Mouse (Mus musculus) intestine, postnatal 0 days (tissue): ENCODE measurements at regions not wholly inside any gene's neighbourhood (a gene's known extent, or its start where the extent isn't known, plus 50 kb on each side); places are given as distances from the start of the nearest gene placed in this dataset.
"Not testable (repeated sequence)": the region's sequence is repeated elsewhere in the genome, so short reads cannot be mapped to it uniquely, and the experiment has no call there.

Experiments used
- ATAC-seq: fragments of 200-750 bp; cut with Nextera tagmentation; 2 replicates; pipeline ENCODE4 v1.8.0; 2017; ENCODE audit warnings: mild to moderate bottlenecking, moderate TSS enrichment, moderate library complexity
- H3K27ac ChIP-seq: fragments of 300-500 bp; sonication (generic); 2 replicates; pipeline ENCODE4 v1.5.1; 2014; ENCODE audit warnings: mild to moderate bottlenecking, low read depth, low read length, moderate library complexity
- H3K27me3 ChIP-seq: fragments of 300-500 bp; sonication (generic); replicated peaks from 2 replicates; pipeline ENCODE4 v1.6.1; 2014; ENCODE audit warnings: low read length, mixed read lengths; ENCODE audit not compliant: control insufficient read depth, insufficient read depth
- H3K36me3 ChIP-seq: fragments of 300-500 bp; sonication (generic); 2 replicates; pipeline ENCODE4 v1.6.1; 2014; ENCODE audit warnings: mild to moderate bottlenecking, moderate library complexity; ENCODE audit not compliant: control insufficient read depth, insufficient read depth
- H3K4me1 ChIP-seq: fragments of 300-500 bp; sonication (generic); replicated peaks from 2 replicates; pipeline ENCODE4 v1.6.1; 2014; ENCODE audit warnings: antibody characterized with exemption, low read length, mixed read lengths; ENCODE audit not compliant: control insufficient read depth, insufficient read depth
- H3K4me2 ChIP-seq: fragments of 300-500 bp; sonication (generic); replicated peaks from 2 replicates; pipeline ENCODE4 v1.6.1; 2014; ENCODE audit warnings: low read depth, mild to moderate bottlenecking, moderate library complexity
- H3K4me3 ChIP-seq: fragments of 300-500 bp; sonication (generic); 2 replicates; pipeline ENCODE4 v1.5.1; 2014; ENCODE audit warnings: low read depth, low read length
- H3K9ac ChIP-seq: fragments of 300-500 bp; sonication (generic); 2 replicates; pipeline ENCODE4 v1.6.1; 2014; ENCODE audit warnings: mild to moderate bottlenecking, low read depth, low read length
- H3K9me3 ChIP-seq: fragments of 300-500 bp; sonication (generic); 2 replicates; pipeline ENCODE4 v1.6.1; 2016; ENCODE audit warnings: mixed run types; ENCODE audit not compliant: control insufficient read depth
- CTCF ChIP-seq: sonication (generic); IDR thresholded peaks from 2 replicates; pipeline ENCODE4 v1.5.1; 2016; ENCODE audit warnings: low read depth, mild to moderate bottlenecking, control low read depth, antibody characterized with exemption, moderate library complexity
- WGBS: fragments of 180-500 bp; shearing (Covaris S2); extraction: QIAGEN DNeasy Blood & Tissue Kit; methylation state at CpG from one replicate; pipeline ENCODE4 v1.1.7; 2014; 5-methylcytosine and 5-hydroxymethylcytosine counted together

GRCm38 (mm10) chr15:3699234-3699814 is 116.0 kb upstream of the Ghr start:
- WGBS: 62% methylated on average over 4 of the region's 4 CpGs
- H3K9me3 ChIP-seq: no peaks in the 10 kb centered on the region
- no peaks in the 10 kb centered on the region for H3K4me1 ChIP-seq
- no peak overlapping the region for H3K9ac ChIP-seq
- H3K4me3 ChIP-seq: no peak overlapping the region
- H3K36me3 ChIP-seq: no peaks in the 10 kb centered on the region
- peak; percentile 50 for TF ChIP-seq CTCF
- ATAC-seq: no peak
- no peak overlapping the region for H3K4me2 ChIP-seq
- no peaks in the 10 kb centered on the region for H3K27me3 ChIP-seq
- H3K27ac ChIP-seq: no peak overlapping the region

GRCm38 (mm10) chr15:3685254-3685653 is 102.0 kb upstream of the Ghr start:
- Histone ChIP-seq H3K4me1 (no peaks in the 10 kb centered on the region), H3K36me3 (no peaks in the 10 kb centered on the region), H3K27ac (no peak overlapping the region), H3K27me3 (no peaks in the 10 kb centered on the region), H3K9me3 (no peaks in the 10 kb centered on the region), H3K9ac (no peak overlapping the region), H3K4me3 (no peak overlapping the region), H3K4me2 (no peak overlapping the region)
- ATAC-seq: no peak
- WGBS: 67% methylated on average over 1 of the region's 1 CpGs
- TF ChIP-seq CTCF: no peak

DNA sequence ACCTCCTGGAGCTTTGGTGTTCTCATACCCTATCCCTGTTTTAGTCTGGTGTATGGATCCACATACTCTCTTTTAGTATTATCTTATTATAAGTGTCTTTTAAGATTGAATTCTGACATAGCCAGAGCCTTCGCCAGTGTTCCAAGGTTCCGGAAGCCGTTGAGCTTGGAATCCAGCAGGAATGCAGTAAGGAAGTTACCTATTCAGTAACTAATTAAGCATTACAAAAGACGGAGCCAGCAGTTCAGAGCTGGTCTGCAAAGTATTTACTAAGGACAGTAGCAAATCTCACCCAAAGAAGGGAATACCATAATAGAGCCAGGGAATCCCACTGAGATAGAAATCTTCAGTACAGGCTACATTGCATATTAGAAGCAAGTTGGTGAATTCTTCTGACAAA is 93.7 kb upstream of the Ghr start:
- H3K4me1 ChIP-seq, H3K36me3 ChIP-seq, H3K4me3 ChIP-seq, H3K4me2 ChIP-seq, H3K27ac ChIP-seq, H3K9me3 ChIP-seq, H3K9ac ChIP-seq, H3K27me3 ChIP-seq, ATAC-seq: not testable (repeated sequence)
- WGBS: 40% methylated on average over 4 of the region's 4 CpGs

GRCm38 (mm10) chr15:3672586-3672985 is 89.3 kb upstream of the Ghr start:
- 87% methylated on average over 2 of the region's 2 CpGs for WGBS

DNA sequence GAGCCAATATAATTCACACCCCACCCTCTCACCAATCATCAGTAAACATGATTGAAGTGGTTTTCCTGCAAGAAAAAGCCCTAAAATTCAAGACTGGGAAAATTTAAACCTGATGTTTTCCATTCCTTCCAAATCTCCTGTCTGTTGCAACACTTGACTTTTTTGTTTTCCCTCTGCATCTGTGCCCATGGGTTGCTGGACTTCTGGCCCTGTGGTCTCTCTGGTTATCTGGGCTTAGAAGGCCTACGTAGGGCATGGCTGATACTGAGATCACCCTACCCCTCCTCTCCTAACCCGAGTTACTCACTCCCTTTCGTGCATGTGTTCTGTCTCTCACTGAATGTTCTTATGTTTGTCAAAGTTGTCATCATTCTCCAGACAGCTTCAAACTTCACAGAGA is 87.9 kb upstream of the Ghr start:
- no peaks in the 10 kb centered on the region for H3K36me3 ChIP-seq
- no peaks in the 10 kb centered on the region for H3K9me3 ChIP-seq
- no peak overlapping the region for H3K4me3 ChIP-seq
- WGBS: 79% methylated on average over 3 of the region's 3 CpGs
- no peak overlapping the region for H3K9ac ChIP-seq
- no peak for ATAC-seq
- TF ChIP-seq CTCF: no peak
- no peak overlapping the region for H3K27ac ChIP-seq
- no peak overlapping the region for H3K4me2 ChIP-seq
- H3K4me1 ChIP-seq: no peaks in the 10 kb centered on the region
- no peaks in the 10 kb centered on the region for H3K27me3 ChIP-seq

More at GRCm38 (mm10) chr15:3672586-3672985, 89.3 kb upstream of the Ghr start:
- TF ChIP-seq CTCF: no peak
- no peak overlapping the region for H3K9ac ChIP-seq
- H3K4me2 ChIP-seq: no peak overlapping the region
- no peak for ATAC-seq
- H3K4me3 ChIP-seq: no peak overlapping the region
- H3K27me3 ChIP-seq: no peaks in the 10 kb centered on the region
- no peaks in the 10 kb centered on the region for H3K4me1 ChIP-seq
- no peaks in the 10 kb centered on the region for H3K36me3 ChIP-seq
- no peak overlapping the region for H3K27ac ChIP-seq
- no peaks in the 10 kb centered on the region for H3K9me3 ChIP-seq

GRCm38 (mm10) chr15:3669411-3669810 is 86.1 kb upstream of the Ghr start:
- H3K36me3 ChIP-seq: no peaks in the 10 kb centered on the region
- no peak for ATAC-seq

GRCm38 (mm10) chr15:3668863-3669262 is 85.6 kb upstream of the Ghr start:
- no peaks in the 10 kb centered on the region for H3K4me1 ChIP-seq
- no peaks in the 10 kb centered on the region for H3K27me3 ChIP-seq
- no peak overlapping the region for H3K9ac ChIP-seq
- no peak for TF ChIP-seq CTCF
- H3K9me3 ChIP-seq: no peaks in the 10 kb centered on the region
- no peak overlapping the region for H3K27ac ChIP-seq
- H3K4me2 ChIP-seq: no peak overlapping the region
- H3K4me3 ChIP-seq: no peak overlapping the region
- H3K36me3 ChIP-seq: no peaks in the 10 kb centered on the region
- ATAC-seq: no peak
- 96% methylated on average over 2 of the region's 2 CpGs for WGBS

More at GRCm38 (mm10) chr15:3669411-3669810, 86.1 kb upstream of the Ghr start:
- Histone ChIP-seq H3K4me3 (no peak overlapping the region), H3K4me1 (no peaks in the 10 kb centered on the region), H3K27me3 (no peaks in the 10 kb centered on the region), H3K4me2 (no peak overlapping the region), H3K9ac (no peak overlapping the region), H3K9me3 (no peaks in the 10 kb centered on the region), H3K27ac (no peak overlapping the region)
- 81% methylated on average over 1 of the region's 1 CpGs for WGBS
- no peak for TF ChIP-seq CTCF
